Mouse (Mus musculus) forebrain, embryonic 14.5 days (tissue): Measurements from ENCODE around the gene Lin28b. TPM values are rescaled to one million over a fixed set of nuclear protein-coding genes. Genes with fewer than 3 reads are reported as not detected.
"Not testable (repeated sequence)": the region's sequence is repeated elsewhere in the genome, so short reads cannot be mapped to it uniquely, and the experiment has no call there.

ENCODE experiments used
- ATAC-seq: fragments of 200-750 bp; cut with Nextera tagmentation; 2 replicates; pipeline ENCODE4 v1.8.0; 2017; ENCODE audit warnings: mild to moderate bottlenecking, moderate library complexity
- DNase-seq: peaks from one replicate; pipeline ENCODE4 v3.0.0-alpha.2; 2015; ENCODE audit warnings: low spot score
- H3K27ac ChIP-seq: fragments of 300-500 bp; sonication (generic); 2 replicates; pipeline ENCODE4 v1.5.1; 2014; ENCODE audit warnings: low read depth, mild to moderate bottlenecking, control low read depth, low read length, moderate library complexity
- H3K27me3 ChIP-seq: fragments of 300-500 bp; sonication (generic); replicated peaks from 2 replicates; pipeline ENCODE4 v1.6.1; 2014; ENCODE audit warnings: low read length, control low read depth, mixed read lengths; ENCODE audit not compliant: control insufficient read depth, insufficient read depth
- H3K36me3 ChIP-seq: fragments of 300-500 bp; sonication (generic); 2 replicates; pipeline ENCODE4 v1.6.1; 2014; ENCODE audit warnings: low read length, control low read depth; ENCODE audit not compliant: control insufficient read depth, insufficient read depth
- H3K4me1 ChIP-seq: fragments of 300-500 bp; sonication (generic); 2 replicates; pipeline ENCODE4 v1.6.1; 2014; ENCODE audit warnings: antibody characterized with exemption, low read length, control low read depth; ENCODE audit not compliant: control insufficient read depth, insufficient read depth
- H3K4me2 ChIP-seq: fragments of 300-500 bp; sonication (generic); 2 replicates; pipeline ENCODE4 v1.6.1; 2014; ENCODE audit warnings: mild to moderate bottlenecking, control low read depth, low read length
- H3K4me3 ChIP-seq: fragments of 300-500 bp; sonication (generic); 2 replicates; pipeline ENCODE4 v1.5.1; 2014; ENCODE audit warnings: low read depth, low read length, control low read depth
- H3K9ac ChIP-seq: fragments of 300-500 bp; sonication (generic); 2 replicates; pipeline ENCODE4 v1.6.1; 2014; ENCODE audit warnings: mild to moderate bottlenecking, low read length, control low read depth, moderate library complexity
- H3K9me3 ChIP-seq: fragments of 300-500 bp; sonication (generic); replicated peaks from 2 replicates; pipeline ENCODE4 v1.6.1; 2016; ENCODE audit warnings: low read length, control low read depth, mixed read lengths; ENCODE audit not compliant: control insufficient read depth
- WGBS: fragments of 180-500 bp; shearing (Covaris S2); extraction: QIAGEN DNeasy Blood & Tissue Kit; methylation state at CpG from one replicate; pipeline ENCODE4 v1.1.7; 2014; 5-methylcytosine and 5-hydroxymethylcytosine counted together
- polyA plus RNA-seq: library from polyadenylated mRNA; unstranded; fragments of >200 nt; fragmentation: Nextera tagmentation; extraction: Ambion mirVana; gene quantifications from 2 replicates; pipeline ENCODE4 v1.2.1, GENCODE M21; 2014

The Lin28b gene
- polyA plus RNA-seq, 1 experiment from 2014 or later = 3.7 TPM

DNA sequence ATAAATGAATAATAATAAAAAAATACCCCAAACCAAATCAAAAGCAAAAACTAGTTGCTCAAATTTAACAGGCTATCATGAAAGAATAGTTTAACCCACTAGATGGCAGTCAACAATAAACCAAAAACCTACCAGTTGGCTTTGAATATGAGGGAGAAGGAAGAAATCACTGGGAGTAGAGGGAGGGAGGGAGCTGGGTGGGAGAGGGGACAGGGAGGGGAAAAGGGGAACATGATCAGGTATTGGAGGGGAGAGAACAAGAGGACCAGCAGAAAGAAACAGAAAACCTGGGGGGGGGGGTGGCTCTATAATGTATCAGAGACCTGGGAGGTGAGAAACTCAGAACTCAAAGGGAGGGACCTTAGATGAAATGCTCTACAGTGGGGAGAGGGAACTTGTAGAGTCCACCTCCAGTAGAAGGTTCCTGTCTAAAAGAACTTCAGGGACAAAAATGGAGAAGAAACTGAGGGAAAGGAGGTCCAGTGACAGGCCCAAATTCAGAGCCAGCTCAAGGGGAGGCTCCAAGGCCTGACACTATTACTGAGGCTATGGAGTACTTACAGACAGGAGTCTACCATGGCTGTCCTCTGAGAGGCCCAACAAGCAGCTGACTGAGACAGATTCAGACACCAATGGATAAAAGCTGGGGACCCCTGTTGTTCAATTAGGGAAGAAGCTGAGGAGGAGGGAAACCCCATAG lies 104.1 kb downstream of the Lin28b start:
- Histone ChIP-seq H3K4me2 (no peak overlapping the region), H3K27me3 (no peaks in the 10 kb centered on the region), H3K36me3 (no peaks in the 10 kb centered on the region), H3K9me3 (no peaks in the 10 kb centered on the region), H3K4me3 (no peak overlapping the region), H3K27ac (no peak overlapping the region), H3K4me1 (no peaks in the 10 kb centered on the region), H3K9ac (no peak overlapping the region)
- DNase-seq (peak; percentile 74), ATAC-seq (peak; percentile 72; the same call in 1 of the 2 replicates)

- Histone ChIP-seq H3K27me3 (no peaks in the 10 kb centered on the region), H3K9me3 (no peaks in the 10 kb centered on the region), H3K4me1 (no peaks in the 10 kb centered on the region), H3K4me3 (no peak overlapping the region), H3K9ac (no peak overlapping the region), H3K27ac (no peak overlapping the region), H3K36me3 (no peaks in the 10 kb centered on the region), H3K4me2 (no peak overlapping the region)
- no peak for DNase-seq
- ATAC-seq = no peak
- 87% methylated on average over 3 of the region's 3 CpGs for WGBS
Observed at GRCm38 (mm10) chr10:45378269-45378668, 107.9 kb downstream of the Lin28b start.

- Histone ChIP-seq H3K4me2 (no peak overlapping the region), H3K4me3 (no peak overlapping the region), H3K36me3 (no peaks in the 10 kb centered on the region), H3K9me3 (no peaks in the 10 kb centered on the region), H3K27ac (no peak overlapping the region), H3K27me3 (no peaks in the 10 kb centered on the region), H3K9ac (no peak overlapping the region), H3K4me1 (no peaks in the 10 kb centered on the region)
- 51% methylated on average over 4 of the region's 4 CpGs for WGBS
- peak; percentile 88 for DNase-seq
- peak; percentile 81 for ATAC-seq
Observed at GRCm38 (mm10) chr10:45372994-45373692, 113.1 kb downstream of the Lin28b start.

GRCm38 (mm10) chr10:45370545-45370944 lies 115.7 kb downstream of the Lin28b start:
- H3K4me3 ChIP-seq = no peak overlapping the region
- WGBS = 80% methylated on average over 2 of the region's 2 CpGs
- H3K27me3 ChIP-seq = no peaks in the 10 kb centered on the region
- H3K36me3 ChIP-seq = no peaks in the 10 kb centered on the region
- H3K9ac ChIP-seq = no peak overlapping the region
- H3K27ac ChIP-seq = no peak overlapping the region
- no peak for DNase-seq
- H3K4me1 ChIP-seq = no peaks in the 10 kb centered on the region
- H3K9me3 ChIP-seq = no peaks in the 10 kb centered on the region
- ATAC-seq = no peak
- no peak overlapping the region for H3K4me2 ChIP-seq

GRCm38 (mm10) chr10:45369639-45370038 lies 116.6 kb downstream of the Lin28b start:
- H3K4me2 ChIP-seq = no peak overlapping the region
- no peaks in the 10 kb centered on the region for H3K9me3 ChIP-seq
- ATAC-seq (no peak), DNase-seq (no peak)
- no peaks in the 10 kb centered on the region for H3K4me1 ChIP-seq
- 87% methylated on average over 3 of the region's 3 CpGs for WGBS
- H3K27me3 ChIP-seq = no peaks in the 10 kb centered on the region
- no peak overlapping the region for H3K9ac ChIP-seq
- no peak overlapping the region for H3K27ac ChIP-seq
- no peak overlapping the region for H3K4me3 ChIP-seq
- no peaks in the 10 kb centered on the region for H3K36me3 ChIP-seq

GRCm38 (mm10) chr10:45366987-45367705 lies 119.0 kb downstream of the Lin28b start:
- H3K9ac ChIP-seq = no peak overlapping the region
- H3K36me3 ChIP-seq = no peaks in the 10 kb centered on the region
- ATAC-seq (no peak), DNase-seq (no peak)
- 91% methylated on average over 17 of the region's 17 CpGs for WGBS
- H3K4me2 ChIP-seq = no peak overlapping the region
- no peaks in the 10 kb centered on the region for H3K9me3 ChIP-seq
- no peaks in the 10 kb centered on the region for H3K27me3 ChIP-seq
- H3K27ac ChIP-seq = no peak overlapping the region
- no peaks in the 10 kb centered on the region for H3K4me1 ChIP-seq
- no peak overlapping the region for H3K4me3 ChIP-seq

GRCm38 (mm10) chr10:45363396-45363795 lies 122.8 kb downstream of the Lin28b start:
- ATAC-seq (peak; percentile 52; the same call in 1 of the 2 replicates), DNase-seq (no peak)
- Histone ChIP-seq H3K27ac (no peak overlapping the region), H3K4me2 (no peak overlapping the region), H3K4me1 (no peaks in the 10 kb centered on the region), H3K9ac (no peak overlapping the region), H3K4me3 (no peak overlapping the region), H3K27me3 (no peaks in the 10 kb centered on the region), H3K36me3 (no peaks in the 10 kb centered on the region), H3K9me3 (no peaks in the 10 kb centered on the region)
- 29% methylated on average over 5 of the region's 5 CpGs for WGBS

- H3K9me3 ChIP-seq = no peaks in the 10 kb centered on the region
- H3K27ac ChIP-seq = no peak overlapping the region
- H3K36me3 ChIP-seq = no peaks in the 10 kb centered on the region
- no peak overlapping the region for H3K9ac ChIP-seq
- ATAC-seq = no peak
- WGBS = 94% methylated on average over 6 of the region's 6 CpGs
- H3K27me3 ChIP-seq = no peaks in the 10 kb centered on the region
- H3K4me2 ChIP-seq = no peak overlapping the region
- DNase-seq = no peak
- no peak overlapping the region for H3K4me3 ChIP-seq
- no peaks in the 10 kb centered on the region for H3K4me1 ChIP-seq
Observed at GRCm38 (mm10) chr10:45356091-45356490, 130.1 kb downstream of the Lin28b start.

DNA sequence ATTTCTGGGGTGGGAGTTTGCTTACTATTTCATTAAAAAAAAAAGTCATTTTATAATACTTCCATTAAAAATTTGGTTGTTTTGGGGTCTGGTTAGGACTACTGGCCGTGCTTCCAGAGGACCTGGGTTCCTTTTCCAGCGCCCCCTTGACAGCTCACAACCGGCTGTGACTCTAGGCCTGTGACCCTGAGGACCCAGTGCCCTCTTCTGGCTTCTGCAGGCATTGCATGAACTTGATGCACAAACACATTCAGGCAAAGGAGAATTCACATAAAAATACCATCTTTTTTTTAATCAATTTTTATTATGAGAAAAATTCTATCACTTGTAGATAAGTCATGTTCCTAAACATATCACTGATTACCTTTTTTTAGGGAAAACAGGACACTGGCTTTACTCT lies 138.1 kb downstream of the Lin28b start:
- not testable (repeated sequence) for H3K9ac ChIP-seq, DNase-seq, H3K27ac ChIP-seq, H3K4me3 ChIP-seq, H3K36me3 ChIP-seq, H3K27me3 ChIP-seq, H3K4me2 ChIP-seq, H3K4me1 ChIP-seq, H3K9me3 ChIP-seq, ATAC-seq
- WGBS = 81% methylated on average over 3 of the region's 3 CpGs
